Mouse (Mus musculus): ENCODE measurements around the gene Tfr2. TPM values are rescaled to one million over a fixed set of nuclear protein-coding genes. Genes with fewer than 3 reads are reported as not detected.
"Not testable (repeated sequence)": the region's sequence is repeated elsewhere in the genome, so short reads cannot be mapped to it uniquely, and the experiment has no call there.

The Tfr2 gene
- polyA plus RNA-seq, 1 experiment from 2014 or later = 3.4 TPM

- no peak overlapping the region for H3K9ac ChIP-seq
- peak overlapping the region; percentile 48; the same call in 1 of the 2 replicates for H3K27ac ChIP-seq
- H3K9me3 ChIP-seq = no peaks in the 10 kb centered on the region
- ATAC-seq (ENCODE audit: low FRiP score) = no peak
- H3K4me2 ChIP-seq = peak overlapping the region; percentile 21
- 19% methylated on average over 11 of the region's 12 CpGs for WGBS
- H3K27me3 ChIP-seq = peaks cover 28% of the 10 kb centered on the region
- no peak overlapping the region for H3K4me3 ChIP-seq
- H3K36me3 ChIP-seq = no peaks in the 10 kb centered on the region
- H3K4me1 ChIP-seq (replicated peaks) = peaks cover 40% of the 10 kb centered on the region
These were observed 41.1 kb downstream of the Tfr2 start for GRCm38 (mm10) chr5:137610548-137611244.

- Histone ChIP-seq H3K27me3 (peaks cover 28% of the 10 kb centered on the region), H3K9ac (no peak overlapping the region), H3K4me2 (peak overlapping the region; percentile 21; the same call in 1 of the 2 replicates), H3K4me1 (replicated peaks) (peaks cover 40% of the 10 kb centered on the region), H3K27ac (peak overlapping the region; percentile 48; the same call in 1 of the 2 replicates), H3K9me3 (no peaks in the 10 kb centered on the region), H3K4me3 (no peak overlapping the region), H3K36me3 (no peaks in the 10 kb centered on the region)
- 24% methylated on average over 6 of the region's 6 CpGs for WGBS
- no peak for ATAC-seq (ENCODE audit: low FRiP score)
These were observed 41.6 kb downstream of the Tfr2 start for GRCm38 (mm10) chr5:137611245-137611602.

- H3K9ac ChIP-seq = no peak overlapping the region
- H3K4me2 ChIP-seq = no peak overlapping the region
- no peaks in the 10 kb centered on the region for H3K9me3 ChIP-seq
- no peak for ATAC-seq (ENCODE audit: low FRiP score)
- H3K36me3 ChIP-seq = no peaks in the 10 kb centered on the region
- no peak overlapping the region for H3K27ac ChIP-seq
- H3K4me3 ChIP-seq = no peak overlapping the region
- WGBS = 77% methylated on average over 5 of the region's 5 CpGs
- H3K27me3 ChIP-seq = peaks cover 16% of the 10 kb centered on the region
- peaks cover 35% of the 10 kb centered on the region for H3K4me1 ChIP-seq (replicated peaks)
These were observed 43.4 kb downstream of the Tfr2 start for GRCm38 (mm10) chr5:137613076-137613475.

DNA sequence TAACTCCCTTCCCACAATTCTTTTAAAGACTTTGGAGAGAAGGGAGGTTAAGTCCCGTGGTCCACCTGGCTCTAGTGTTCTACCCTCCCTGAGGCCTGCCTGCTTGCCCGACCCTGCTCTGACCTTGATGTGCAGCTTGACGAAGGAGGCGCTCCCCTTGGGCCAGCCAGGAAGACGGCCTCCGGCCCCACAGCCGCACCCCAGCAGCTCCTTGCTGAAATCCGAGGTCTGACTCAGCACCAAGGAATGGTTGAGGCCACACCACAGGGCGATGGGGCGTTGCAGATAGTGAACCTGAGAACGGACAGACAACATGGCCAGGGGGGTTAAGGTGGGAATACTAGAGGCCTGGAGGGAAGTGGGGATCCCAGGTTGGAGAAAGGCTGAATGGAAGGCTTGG lies 43.9 kb downstream of the Tfr2 start, which contains the start of gene Pcolce:
TSS of gene Pcolce (minus strand) at position 235 of the 400 bp plus-strand sequence.
- H3K4me2 ChIP-seq = no peak within 1 kb of the TSS
- no peak within 1 kb of the TSS for H3K9ac ChIP-seq
- WGBS = 68% methylated on average over 11 of the region's 11 CpGs
- H3K36me3 ChIP-seq = no peaks in the 10 kb centered on the region
- peaks cover 30% of the 10 kb centered on the region for H3K4me1 ChIP-seq (replicated peaks)
- H3K9me3 ChIP-seq = no peaks in the 10 kb centered on the region
- H3K27me3 ChIP-seq = peaks cover 11% of the 10 kb centered on the region
- ATAC-seq (ENCODE audit: low FRiP score) = no peak
- H3K4me3 ChIP-seq = no peak within 1 kb of the TSS
- no peak within 1 kb of the TSS for H3K27ac ChIP-seq

- H3K4me3 ChIP-seq; H3K27ac ChIP-seq; H3K9me3 ChIP-seq; H3K9ac ChIP-seq; H3K27me3 ChIP-seq; H3K4me2 ChIP-seq; H3K36me3 ChIP-seq; ATAC-seq (ENCODE audit: low FRiP score): not testable (repeated sequence)
- 93% methylated on average over 2 of the region's 2 CpGs for WGBS
- peaks cover 26% of the 10 kb centered on the region for H3K4me1 ChIP-seq (replicated peaks)
These were observed 45.3 kb downstream of the Tfr2 start for GRCm38 (mm10) chr5:137614921-137615320.

DNA sequence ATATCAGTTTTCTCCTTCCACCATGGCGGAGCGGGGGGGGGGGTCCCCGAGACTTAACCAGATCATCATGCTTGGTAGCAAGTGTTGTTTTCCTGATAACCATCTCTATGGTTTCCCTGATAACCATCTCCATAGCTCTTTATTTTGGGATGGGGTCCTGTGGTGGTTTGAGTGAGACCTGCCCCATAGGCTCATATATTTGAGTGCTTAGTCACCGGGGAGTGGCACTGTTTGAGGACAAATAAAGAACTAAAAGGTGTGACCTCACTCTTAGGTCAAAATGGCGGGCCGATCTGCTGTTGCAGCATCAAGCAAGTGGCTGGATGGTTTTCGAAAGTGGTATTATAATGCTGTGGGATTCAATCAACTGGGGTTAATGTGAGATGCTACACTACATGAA lies 45.7 kb downstream of the Tfr2 start:
- H3K4me3 ChIP-seq = no peak overlapping the region
- peaks cover 22% of the 10 kb centered on the region for H3K4me1 ChIP-seq (replicated peaks)
- no peak overlapping the region for H3K4me2 ChIP-seq
- 97% methylated on average over 7 of the region's 7 CpGs for WGBS
- ATAC-seq (ENCODE audit: low FRiP score) = no peak
- H3K27me3 ChIP-seq = no peaks in the 10 kb centered on the region
- no peaks in the 10 kb centered on the region for H3K9me3 ChIP-seq
- no peaks in the 10 kb centered on the region for H3K36me3 ChIP-seq
- H3K27ac ChIP-seq = no peak overlapping the region
- no peak overlapping the region for H3K9ac ChIP-seq

- WGBS = 77% methylated on average over 11 of the region's 11 CpGs
- Histone ChIP-seq H3K4me1 (replicated peaks) (peaks cover 11% of the 10 kb centered on the region), H3K9me3 (no peaks in the 10 kb centered on the region), H3K27me3 (0 out of 2 replicates have a peak, but pooled peaks cover 2% of the 10 kb centered on the region), H3K36me3 (no peaks in the 10 kb centered on the region), H3K4me3 (no peak overlapping the region), H3K9ac (no peak overlapping the region), H3K27ac (no peak overlapping the region), H3K4me2 (no peak overlapping the region)
- no peak for ATAC-seq (ENCODE audit: low FRiP score)
These were observed 54.4 kb downstream of the Tfr2 start for GRCm38 (mm10) chr5:137623937-137624530.

GRCm38 (mm10) chr5:137627991-137628390 lies 58.4 kb downstream of the Tfr2 start:
- 5% methylated on average over 9 of the region's 9 CpGs for WGBS

DNA sequence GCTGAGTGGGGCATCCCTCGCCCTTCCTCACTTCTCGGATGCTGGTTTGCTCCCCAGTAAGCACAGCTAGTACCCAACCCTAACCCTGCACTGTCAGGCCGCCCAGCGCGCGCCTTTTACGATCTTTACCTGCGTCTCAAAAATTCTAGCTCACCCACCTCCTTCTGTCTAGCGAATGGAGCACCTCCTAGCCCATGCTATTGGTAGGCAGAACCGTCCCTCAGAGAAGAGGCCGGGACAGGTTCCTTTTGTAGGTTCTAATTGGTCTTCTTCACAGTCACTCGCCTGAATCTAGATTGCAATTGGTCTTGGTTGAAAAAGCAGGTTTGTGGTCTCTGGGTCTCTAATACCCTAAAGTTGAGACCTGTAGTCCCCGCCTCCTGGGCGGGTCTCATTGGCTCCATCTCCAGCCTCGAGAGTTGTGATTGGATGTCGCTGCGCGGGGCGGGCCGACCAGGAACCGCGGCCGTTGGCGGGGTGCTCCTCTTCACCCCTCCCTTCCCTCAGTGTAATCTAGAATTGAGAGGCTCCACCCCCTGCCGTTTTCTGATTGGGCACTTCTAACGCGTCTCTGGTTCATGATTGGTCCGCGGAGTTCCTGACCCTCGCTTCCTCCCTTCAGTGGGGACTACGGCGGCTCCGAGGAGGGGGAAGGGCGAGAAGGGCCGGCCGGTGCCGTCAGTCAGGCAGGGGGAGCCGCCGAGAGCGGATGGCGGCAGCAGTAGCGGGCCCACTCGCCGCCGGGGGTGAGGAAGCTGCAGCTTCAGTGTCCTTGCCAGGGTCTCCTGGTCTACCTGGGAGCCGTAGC lies 59.1 kb downstream of the Tfr2 start, which contains the start of the genes Fbxo24, Lrch4 and Gm20605:
TSS of gene Fbxo24 (minus strand) at position 505 of the 808 bp plus-strand sequence.
TSS of gene Lrch4 (plus strand) at position 624 of the 808 bp plus-strand sequence.
TSS of gene Gm20605 (plus strand) at position 678 of the 808 bp plus-strand sequence.
- peaks cover 55% of the 10 kb centered on the region for H3K4me1 ChIP-seq (replicated peaks)
- H3K4me2 ChIP-seq = peak within 1 kb of the TSS; percentile 84

More at GRCm38 (mm10) chr5:137627991-137628390, 58.4 kb downstream of the Tfr2 start:
- Histone ChIP-seq H3K27me3 (no peaks in the 10 kb centered on the region), H3K4me1 (replicated peaks) (peaks cover 47% of the 10 kb centered on the region), H3K27ac (peak overlapping the region; percentile 93), H3K4me3 (peak overlapping the region; percentile 80), H3K9ac (peak overlapping the region; percentile 76), H3K36me3 (no peaks in the 10 kb centered on the region), H3K9me3 (no peaks in the 10 kb centered on the region), H3K4me2 (peak overlapping the region; percentile 70)
- ATAC-seq (ENCODE audit: low FRiP score) = no peak

GRCm38 (mm10) chr5:137629306-137629721 lies 59.7 kb downstream of the Tfr2 start:
- Histone ChIP-seq H3K4me1 (replicated peaks) (peaks cover 58% of the 10 kb centered on the region), H3K9ac (peak overlapping the region; percentile 82), H3K9me3 (no peaks in the 10 kb centered on the region), H3K27me3 (no peaks in the 10 kb centered on the region), H3K4me3 (peak overlapping the region; percentile 80), H3K27ac (peak overlapping the region; percentile 91), H3K36me3 (peaks cover 9% of the 10 kb centered on the region), H3K4me2 (peak overlapping the region; percentile 84)
- ATAC-seq (ENCODE audit: low FRiP score) = peak; percentile 26
- under 1% methylated on average over 23 of the region's 23 CpGs for WGBS

More for the DNA sequence above, 59.1 kb downstream of the Tfr2 start, which contains the start of the genes Fbxo24, Lrch4 and Gm20605:
- WGBS = under 1% methylated on average over 45 of the region's 46 CpGs
- Histone ChIP-seq H3K36me3 (peaks cover 3% of the 10 kb centered on the region), H3K27ac (peak within 1 kb of the TSS; percentile 93), H3K4me3 (peak within 1 kb of the TSS; percentile 80), H3K27me3 (no peaks in the 10 kb centered on the region), H3K9ac (peak within 1 kb of the TSS; percentile 82), H3K9me3 (no peaks in the 10 kb centered on the region)
- peak; percentile 99 for ATAC-seq (ENCODE audit: low FRiP score)

- H3K9ac ChIP-seq = peak overlapping the region; percentile 82
- H3K4me1 ChIP-seq (replicated peaks) = peaks cover 58% of the 10 kb centered on the region
- H3K4me2 ChIP-seq = peak overlapping the region; percentile 84
- no peaks in the 10 kb centered on the region for H3K27me3 ChIP-seq
- no peaks in the 10 kb centered on the region for H3K9me3 ChIP-seq
- WGBS = 29% methylated on average over 6 of the region's 6 CpGs
- H3K4me3 ChIP-seq = peak overlapping the region; percentile 80
- ATAC-seq (ENCODE audit: low FRiP score) = no peak
- peak overlapping the region; percentile 25; the same call in 1 of the 2 replicates for H3K27ac ChIP-seq
- H3K36me3 ChIP-seq = peaks cover 10% of the 10 kb centered on the region
These were observed 60.4 kb downstream of the Tfr2 start for GRCm38 (mm10) chr5:137629906-137630545.

Data from hindbrain, embryonic 13.5 days (tissue).